Mouse (Mus musculus): ENCODE data around the gene Mical2.

GRCm38 (mm10) chr7:112378056-112378455 is 152.4 kb downstream of the Mical2 start:
- TF ChIP-seq CTCF (IDR thresholded peaks at IDR 0.05; ENCODE audit: borderline replicate concordance, insufficient read depth, low read length) (no peak), POLR2A (IDR thresholded peaks at IDR 0.05; ENCODE audit: low read depth, low read length) (no peak; the same call in 1 of the 2 replicates)
